Mouse (Mus musculus) layer of hippocampus, adult 9-10 months (tissue): Measurements from ENCODE around the gene Gm49345.
"Not testable (repeated sequence)": the region's sequence is repeated elsewhere in the genome, so short reads cannot be mapped to it uniquely, and the experiment has no call there.

Experiments
- DNase-seq: peaks from one replicate; pipeline ENCODE4 v3.0.0; 2022; ENCODE audit warnings: low spot score

Gm49345 gene

DNA sequence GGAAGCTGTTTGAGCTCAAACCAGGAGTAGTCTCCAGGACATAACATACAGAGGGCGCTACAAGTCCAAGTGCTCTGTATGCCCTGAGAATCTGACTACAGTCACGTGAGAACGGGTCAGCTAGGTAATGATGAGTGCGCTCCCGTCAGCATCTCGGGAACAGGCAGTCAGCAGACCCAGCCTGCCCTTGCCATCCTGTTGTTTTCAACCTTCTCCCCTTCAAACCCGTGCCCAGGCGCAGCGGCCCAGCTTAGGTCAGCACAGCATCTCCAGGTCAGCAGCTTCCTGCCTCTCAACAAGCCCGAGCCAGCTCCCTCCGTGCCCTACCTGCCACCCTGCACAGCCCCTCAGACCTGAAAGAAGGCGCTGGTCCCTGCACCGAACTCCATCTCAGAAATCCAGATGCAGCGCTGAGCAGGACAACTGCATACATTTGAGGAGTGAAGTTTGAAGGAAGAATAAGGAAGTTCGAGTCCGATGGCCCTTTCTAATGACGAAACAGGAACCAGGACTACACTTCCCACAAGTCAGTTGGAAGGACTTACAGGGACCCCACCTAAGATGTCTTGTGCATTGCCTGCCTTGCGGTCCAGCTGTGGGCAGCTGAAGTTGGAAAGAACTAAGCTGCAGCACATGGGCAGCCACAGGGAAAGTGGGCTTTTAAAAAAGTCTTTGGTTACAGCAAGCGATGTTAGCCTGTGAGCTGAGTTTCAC is at the start of gene Gm49345, which contains the start of gene Zfp729a:
Gm49345 (minus strand) TSS at position 476 of the 714 bp plus-strand sequence.
Zfp729a (minus strand) TSS at position 498 of the 714 bp plus-strand sequence.
- DNase-seq = peak; percentile 85

DNA sequence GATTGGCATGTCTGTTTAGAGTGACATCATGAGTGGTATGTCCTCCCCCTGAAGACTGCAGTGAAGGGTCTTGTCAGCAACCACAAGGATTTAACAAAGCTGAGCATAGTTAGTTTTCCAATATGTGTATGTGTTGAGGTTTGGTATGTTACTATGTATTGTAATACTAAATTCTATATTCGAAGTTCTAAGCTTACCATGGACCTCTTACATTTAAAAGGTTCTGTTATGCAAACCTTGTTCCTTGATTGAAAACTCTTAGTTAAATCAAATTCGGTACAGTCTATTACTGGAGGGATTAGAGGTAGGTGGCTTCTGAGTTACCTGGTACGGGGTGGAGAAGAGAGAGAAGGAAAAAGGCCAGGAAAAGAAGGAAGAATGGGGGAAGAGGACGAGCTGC is 49.4 kb upstream of the Gm49345 start, which contains the start of gene Zfp738:
Zfp738 (minus strand) TSS at position 101 of the 400 bp plus-strand sequence.
- no peak for DNase-seq

DNA sequence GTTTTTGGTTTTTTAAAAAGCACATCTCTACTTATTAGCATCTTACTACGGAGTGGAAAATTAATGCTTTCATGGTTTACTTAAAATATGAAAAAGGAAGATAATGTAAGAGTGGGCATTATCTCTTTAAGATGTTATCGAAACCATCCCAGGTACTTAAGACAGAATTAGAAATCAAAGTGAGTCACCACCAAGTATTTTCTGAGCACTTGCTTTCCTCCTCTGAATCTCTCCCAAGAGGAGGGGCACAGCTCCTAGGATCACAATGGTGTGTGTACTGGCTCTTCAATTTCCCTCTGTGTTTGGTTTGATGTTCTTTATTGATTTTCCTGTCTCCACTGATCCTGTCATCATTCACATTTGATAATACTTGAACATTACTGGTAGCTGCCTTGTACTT is 46.3 kb upstream of the Gm49345 start:
- DNase-seq = not testable (repeated sequence)

- DNase-seq = peak; percentile 77
Measured at GRCm38 (mm10) chr13:67682959-67683735, 45.6 kb upstream of the Gm49345 start.

GRCm38 (mm10) chr13:67674902-67675301 is 37.3 kb upstream of the Gm49345 start:
- no peak for DNase-seq

DNA sequence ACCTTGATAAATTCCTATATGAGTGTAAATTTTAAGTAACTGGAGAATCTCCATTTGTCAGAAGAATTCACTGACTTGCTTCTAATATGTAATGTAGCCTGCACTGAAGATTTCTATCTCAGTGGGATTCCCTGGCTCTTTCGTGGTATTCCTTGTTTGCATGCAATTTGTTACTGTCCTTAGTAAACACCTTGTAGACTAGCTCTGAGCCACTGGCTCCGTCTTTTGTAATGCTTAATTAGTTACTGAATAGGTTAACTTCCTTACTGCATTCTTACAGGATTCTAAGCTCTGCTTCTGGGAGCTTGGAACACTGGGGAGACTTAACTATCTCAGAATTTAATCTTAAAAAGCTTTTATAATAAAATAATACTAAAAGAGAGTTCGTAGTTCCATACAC is 14.9 kb upstream of the Gm49345 start:
- no peak for DNase-seq

- no peak for DNase-seq
Measured at GRCm38 (mm10) chr13:67610108-67610507, 27.5 kb downstream of the Gm49345 start.

GRCm38 (mm10) chr13:67609066-67609876 is 28.3 kb downstream of the Gm49345 start, which contains the start of gene Zfp729b:
TSS of gene Zfp729b (minus strand) at chr13:67609707.
- DNase-seq = peak; percentile 85

DNA sequence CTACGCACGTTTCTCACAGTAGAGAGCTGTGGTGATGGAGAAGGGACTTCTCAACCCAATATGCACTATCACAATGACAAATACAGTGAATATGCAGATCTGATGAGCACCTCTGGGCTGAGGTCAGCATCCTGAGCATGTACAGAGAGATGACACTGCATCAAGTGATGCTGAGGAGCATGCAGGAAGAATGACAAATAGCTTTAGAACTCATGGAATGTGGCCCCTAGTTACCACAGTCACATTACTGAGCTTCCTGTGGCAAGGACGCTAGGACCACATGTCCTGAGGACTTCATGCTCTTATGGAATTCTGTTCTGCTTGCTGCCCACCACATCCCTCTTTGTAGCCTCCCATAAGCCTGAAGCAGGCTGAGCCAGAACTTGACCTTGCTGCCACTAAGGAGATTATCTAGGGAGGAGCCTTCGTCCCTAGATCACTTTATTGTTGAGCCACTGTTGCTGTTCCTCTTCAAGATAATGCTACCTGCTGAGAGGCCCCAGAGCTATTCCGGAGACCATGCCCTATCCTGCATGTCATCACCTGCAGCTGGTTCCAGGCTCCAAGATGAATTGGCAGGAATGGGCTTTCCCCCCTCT is 64.9 kb downstream of the Gm49345 start:
- DNase-seq = no peak

- no peak for DNase-seq
Measured at GRCm38 (mm10) chr13:67553730-67554129, 83.8 kb downstream of the Gm49345 start, which contains the start of gene Zfp748. TSS of gene Zfp748 (minus strand) at chr13:67553830.

DNA sequence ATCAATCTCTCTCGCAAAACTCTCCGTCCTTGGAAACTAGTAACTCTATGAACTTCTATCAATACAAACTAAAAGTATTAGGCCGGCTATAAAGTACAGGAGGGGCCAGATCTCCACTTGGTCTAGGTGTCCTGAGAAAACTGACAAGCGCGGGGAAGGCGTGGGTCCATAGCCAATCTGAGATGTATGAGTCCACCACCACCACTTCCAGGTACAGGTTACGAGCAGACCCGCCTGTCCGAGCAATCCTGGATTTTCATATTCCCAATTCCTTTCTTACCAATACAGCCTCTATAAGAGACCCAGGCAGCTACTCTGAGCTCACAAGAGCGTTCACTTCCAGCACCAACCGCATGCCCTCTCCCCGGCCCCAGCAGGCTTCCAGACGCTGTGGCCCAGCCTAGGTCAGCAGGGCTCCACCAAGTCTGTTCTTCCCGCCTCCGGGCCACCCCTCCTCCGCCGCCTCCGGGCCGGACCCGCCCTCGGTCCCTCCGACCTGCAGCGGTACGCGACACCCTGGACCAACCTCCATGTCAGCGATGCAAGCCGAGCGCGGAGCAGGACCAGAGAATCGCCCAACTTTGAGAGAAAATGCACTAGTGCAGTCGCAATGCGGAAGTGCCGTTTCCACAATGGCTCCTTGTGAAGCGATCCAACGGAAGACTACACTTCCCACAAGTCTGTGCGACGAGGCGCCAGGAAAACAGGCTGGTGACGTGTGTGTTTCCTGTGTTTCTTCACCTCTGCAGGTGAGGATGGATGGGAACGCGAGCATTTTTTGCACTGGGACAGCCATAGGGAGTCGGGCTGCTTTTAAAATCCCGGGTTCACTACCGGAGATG is 84.8 kb downstream of the Gm49345 start:
- peak; percentile 77 for DNase-seq

GRCm38 (mm10) chr13:67545941-67546340 is 91.6 kb downstream of the Gm49345 start:
- DNase-seq = no peak
